ENCODE assay signal across 14 mouse cellular contexts in the genomic region with DNA sequence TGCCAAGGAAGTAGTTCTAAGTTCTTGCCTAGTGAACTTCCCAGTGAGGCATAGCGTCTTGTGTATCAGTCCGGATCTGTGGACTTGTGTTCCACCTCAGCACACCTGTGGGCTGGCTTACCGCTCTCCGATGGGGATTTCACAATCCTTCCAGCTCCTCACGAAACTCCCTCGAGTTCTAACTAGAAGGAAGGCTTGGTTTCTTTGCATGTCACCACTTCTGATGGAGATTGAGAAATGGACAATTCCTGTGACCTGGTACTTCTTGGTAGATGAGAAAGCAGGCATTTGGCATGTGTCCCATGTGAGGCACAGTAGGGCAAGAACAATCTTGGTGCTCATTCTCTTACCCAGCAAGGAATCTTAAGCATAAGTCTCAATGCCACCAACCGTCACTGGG.
"Had no signal": no experiment of that assay in that cellular context is flagged by ENCODE, and none has a peak within 500 bp of the region (broad histone marks: within the 10 kb centered on the region; RNA-seq: fewer than 3 reads in every experiment).

No protein-coding gene starts in this region.

- H3K27ac ChIP-seq: heart, adult 2 months; heart, embryonic 13.5 days; heart, embryonic 15.5 days; hindbrain, embryonic 13.5 days; hindbrain, embryonic 15.5 days; intestine, embryonic 15.5 days; layer of hippocampus, adult 2 months; left cerebral cortex, adult 2 months; limb, embryonic 10.5 days; limb, embryonic 12.5 days had no signal

- H3K9ac ChIP-seq: heart, embryonic 13.5 days; heart, embryonic 15.5 days; hindbrain, embryonic 13.5 days; hindbrain, embryonic 15.5 days; intestine, embryonic 15.5 days; limb, embryonic 12.5 days had no signal

- H3K27me3 ChIP-seq: heart, embryonic 13.5 days; heart, embryonic 15.5 days; hindbrain, embryonic 13.5 days; hindbrain, embryonic 15.5 days; intestine, embryonic 15.5 days; limb, embryonic 12.5 days had no signal

- H3K4me1 ChIP-seq: heart, embryonic 13.5 days; heart, embryonic 15.5 days; hindbrain, embryonic 13.5 days; hindbrain, embryonic 15.5 days; intestine, embryonic 15.5 days; limb, embryonic 10.5 days; limb, embryonic 12.5 days had no signal

- H3K4me2 ChIP-seq: heart, embryonic 11.5 days; heart, embryonic 13.5 days; heart, embryonic 15.5 days; hindbrain, embryonic 13.5 days; hindbrain, embryonic 15.5 days; intestine, embryonic 15.5 days; limb, embryonic 12.5 days; liver, embryonic 11.5 days had no signal

- H3K4me3 ChIP-seq: heart, adult 2 months; heart, embryonic 13.5 days; heart, embryonic 15.5 days; hindbrain, embryonic 13.5 days; hindbrain, embryonic 15.5 days; intestine, embryonic 15.5 days; layer of hippocampus, adult 2 months; left cerebral cortex, adult 2 months; limb, embryonic 10.5 days; limb, embryonic 12.5 days had no signal

- DNase-seq: gastrocnemius, postnatal 25 days; heart, adult 11 months had no signal

- H3K9me3 ChIP-seq: heart, embryonic 13.5 days; heart, embryonic 15.5 days; hindbrain, embryonic 13.5 days; hindbrain, embryonic 15.5 days; intestine, embryonic 15.5 days; limb, embryonic 10.5 days; limb, embryonic 12.5 days had no signal

- H3K36me3 ChIP-seq: hindbrain, embryonic 13.5 days; hindbrain, embryonic 15.5 days; intestine, embryonic 15.5 days; limb, embryonic 12.5 days had no signal
